Mouse (Mus musculus) MEL (cell line): ENCODE measurements around the gene Acod1. TPM values are rescaled to one million over a fixed set of nuclear protein-coding genes. Genes with fewer than 3 reads are reported as not detected.

Source experiments
- DNase-seq: peaks from one replicate; pipeline ENCODE4 v3.0.0; 2011; ENCODE audit warnings: low read depth, low spot score
- H3K27ac ChIP-seq: 2 replicates; pipeline ENCODE4 v1.5.1; 2012; ENCODE audit warnings: low read depth, mild to moderate bottlenecking, control low read depth, low read length, moderate library complexity; ENCODE audit not compliant: control insufficient read depth
- H3K27me3 ChIP-seq, 2 experiments: fragments of 150-350 bp in 1 of 2; sonication (generic) in 1 of 2; 2 replicates each; pipeline ENCODE4 v1.6.1; 2012; ENCODE audit warnings: low read length in 2 of 2, mild to moderate bottlenecking in 2 of 2, improper control_type of control experiment in 1 of 2, moderate library complexity in 1 of 2; ENCODE audit not compliant: insufficient read depth in 2 of 2, control insufficient read depth in 1 of 2
- H3K36me3 ChIP-seq, 2 experiments: 2 replicates each; pipeline ENCODE4 v1.6.1; 2012 to 2014; ENCODE audit warnings: low read length in 2 of 2, improper control_type of control experiment in 1 of 2, inconsistent platforms in 1 of 2, mild to moderate bottlenecking in 1 of 2; ENCODE audit not compliant: insufficient read depth in 2 of 2, control insufficient read depth in 1 of 2
- H3K4me1 ChIP-seq, 2 experiments: fragments of 150-350 bp in 1 of 2; sonication (generic) in 1 of 2; 2 replicates each; pipeline ENCODE4 v1.6.1; 2012; ENCODE audit warnings: low read length in 2 of 2, improper control_type of control experiment in 1 of 2, mild to moderate bottlenecking in 1 of 2; ENCODE audit not compliant: insufficient read depth in 2 of 2, control insufficient read depth in 1 of 2
- H3K4me3 ChIP-seq, 2 experiments: fragments of 150-350 bp in 1 of 2; sonication (generic) in 1 of 2; 2 replicates each; pipeline ENCODE4 v1.5.1; 2012; ENCODE audit warnings: low read depth in 2 of 2, low read length in 2 of 2, mild to moderate bottlenecking in 2 of 2, moderate library complexity in 2 of 2, control low read depth in 1 of 2, improper control_type of control experiment in 1 of 2; ENCODE audit not compliant: control insufficient read depth in 1 of 2, insufficient read depth in 1 of 2
- H3K79me2 ChIP-seq: 2 replicates; pipeline ENCODE4 v1.6.1; 2012; ENCODE audit warnings: mild to moderate bottlenecking, low read length, moderate library complexity; ENCODE audit not compliant: control insufficient read depth, poor library complexity, insufficient read depth
- H3K9ac ChIP-seq: 2 replicates; pipeline ENCODE4 v1.6.1; 2012; ENCODE audit warnings: low read depth, mild to moderate bottlenecking, control low read depth, low read length, moderate library complexity; ENCODE audit not compliant: control insufficient read depth, poor library complexity, severe bottlenecking
- H3K9me3 ChIP-seq: fragments of 150-350 bp; sonication (generic); replicated peaks from 2 replicates; pipeline ENCODE4 v1.6.1; 2012; ENCODE audit warnings: mild to moderate bottlenecking, low read length, improper control_type of control experiment, moderate library complexity; ENCODE audit not compliant: insufficient read depth
- CHD1 ChIP-seq: IDR thresholded peaks from 2 replicates; pipeline ENCODE4 v1.6.1; 2012; ENCODE audit warnings: low read depth, mild to moderate bottlenecking, inconsistent platforms, low read length, improper control_type of control experiment
- CTCF ChIP-seq, 3 experiments: IDR thresholded peaks in 2 of 3; conservative IDR thresholded peaks in 1 of 3; 2 replicates each; pipeline ENCODE4 v1.5.1; 2011 to 2012; ENCODE audit warnings: low read length in 3 of 3, low read depth in 2 of 3, mild to moderate bottlenecking in 2 of 3, improper control_type of control experiment in 1 of 3, inconsistent platforms in 1 of 3, mixed read lengths in 1 of 3, moderate library complexity in 1 of 3; ENCODE audit not compliant: control insufficient read depth in 1 of 3, insufficient read depth in 1 of 3, poor library complexity in 1 of 3, severe bottlenecking in 1 of 3
- ETS1 ChIP-seq: IDR thresholded peaks from 2 replicates; pipeline ENCODE4 v1.6.1; 2012; ENCODE audit warnings: low read depth, mild to moderate bottlenecking, inconsistent platforms, low read length, improper control_type of control experiment, moderate library complexity
- GABPA ChIP-seq: IDR thresholded peaks from 2 replicates; pipeline ENCODE4 v1.6.1; 2012; ENCODE audit warnings: low read depth, mild to moderate bottlenecking, inconsistent platforms, low read length, improper control_type of control experiment, moderate library complexity
- KAT2A ChIP-seq: conservative IDR thresholded peaks from 2 replicates; pipeline ENCODE4 v1.6.1; 2012; ENCODE audit warnings: low read depth, low read length, improper control_type of control experiment, inconsistent platforms
- MXI1 ChIP-seq: IDR thresholded peaks from 2 replicates; pipeline ENCODE4 v1.6.1; 2011; ENCODE audit warnings: mild to moderate bottlenecking, low read depth, low read length, improper control_type of control experiment
- MYC ChIP-seq: IDR thresholded peaks from 2 replicates; pipeline ENCODE4 v1.6.1; 2011; ENCODE audit warnings: low read depth, mild to moderate bottlenecking, low read length, improper control_type of control experiment, moderate library complexity
- POLR2AphosphoS5 ChIP-seq: IDR thresholded peaks from 2 replicates; pipeline ENCODE4 v1.6.1; 2012; ENCODE audit warnings: low read depth, borderline replicate concordance, mild to moderate bottlenecking, inconsistent platforms, low read length, moderate library complexity, mixed read lengths
- RAD21 ChIP-seq: IDR thresholded peaks from 2 replicates; pipeline ENCODE4 v1.6.1; 2011; ENCODE audit warnings: mild to moderate bottlenecking, low read depth, low read length, improper control_type of control experiment
- RCOR1 ChIP-seq: IDR thresholded peaks from 2 replicates; pipeline ENCODE4 v1.6.1; 2012; ENCODE audit warnings: low read depth, mild to moderate bottlenecking, inconsistent platforms, low read length, improper control_type of control experiment
- SMC3 ChIP-seq: IDR thresholded peaks from 2 replicates; pipeline ENCODE4 v1.6.1; 2011; ENCODE audit warnings: low read depth, low read length, improper control_type of control experiment
- TAL1 ChIP-seq: IDR thresholded peaks from 2 replicates; pipeline ENCODE4 v1.6.1; 2012; ENCODE audit warnings: mild to moderate bottlenecking, inconsistent platforms, low read length, moderate library complexity, mixed read lengths
- TCF12 ChIP-seq: IDR thresholded peaks from 2 replicates; pipeline ENCODE4 v1.6.1; 2014; ENCODE audit warnings: low read depth, mild to moderate bottlenecking, inconsistent platforms, low read length, improper control_type of control experiment, moderate library complexity
- USF2 ChIP-seq, 2 experiments: IDR thresholded peaks; 2 replicates each; pipeline ENCODE4 v1.6.1; 2011 to 2012; ENCODE audit warnings: improper control_type of control experiment in 2 of 2, low read length in 2 of 2, borderline replicate concordance in 1 of 2, inconsistent platforms in 1 of 2, low read depth in 1 of 2, mild to moderate bottlenecking in 1 of 2; ENCODE audit not compliant: insufficient read depth in 1 of 2
- ZC3H11A ChIP-seq: IDR thresholded peaks from 2 replicates; pipeline ENCODE4 v1.6.1; 2012; ENCODE audit warnings: low read depth, mild to moderate bottlenecking, inconsistent platforms, low read length, improper control_type of control experiment
- ZNF384 ChIP-seq: IDR thresholded peaks from 2 replicates; pipeline ENCODE4 v1.6.1; 2012; ENCODE audit warnings: low read depth, mild to moderate bottlenecking, inconsistent platforms, low read length, improper control_type of control experiment
- polyA plus RNA-seq, 2 experiments: library from polyadenylated mRNA; stranded (reverse) in 1 of 2; unstranded in 1 of 2; fragments of >175 nt in 1 of 2; fragments of >200 nt in 1 of 2; gene quantifications; 2 replicates each; pipeline versions ENCODE4 v1.2.1 to v1.2.4; 2012; ENCODE audit warnings: low replicate concordance in 2 of 2, low read depth in 1 of 2; ENCODE audit not compliant: insufficient read length in 2 of 2, insufficient read depth in 1 of 2, missing spikeins in 1 of 2
- total RNA-seq: library from RNA; depleted of rRNA; stranded (reverse); fragments of 300-350 nt; gene quantifications from 2 replicates; pipeline ENCODE4 v1.2.3, GENCODE M21; 2012

Acod1 gene
- total and polyA plus RNA-seq, 3 experiments, result not detected

GRCm38 (mm10) chr14:103011782-103012181 lies 35.0 kb upstream of the Acod1 start:
- no peaks in the 10 kb centered on the region for H3K27me3 ChIP-seq
- TF ChIP-seq SMC3, result peak; percentile 69
- no peak for TF ChIP-seq ETS1
- no peak for TF ChIP-seq RCOR1
- TF ChIP-seq RAD21, result peak; percentile 75
- TF ChIP-seq ZNF384, result no peak
- 0 out of 2 replicates have a peak, but pooled peaks have one; percentile 45 for TF ChIP-seq MYC
- TF ChIP-seq ZC3H11A, result peak; percentile 53
- peak; percentile 71 to 81 (median 77) for TF ChIP-seq CTCF (IDR thresholded peaks at IDR 0.05 in 2 of 3, conservative IDR thresholded peaks at IDR 0.05 in 1 of 3; ENCODE audit: control insufficient read depth in 1 of 3, insufficient read depth in 1 of 3, low read depth in 2 of 3, low read length in 3 of 3, poor library complexity in 1 of 3, severe bottlenecking in 1 of 3)
- H3K4me1 ChIP-seq, result no peaks in the 10 kb centered on the region
- no peaks in the 10 kb centered on the region for H3K79me2 ChIP-seq
- DNase-seq, result peak; percentile 75
- peaks cover 0 to 5% of the 10 kb centered on the region in 2 experiments; a peak in 2 of 4 replicates for H3K36me3 ChIP-seq
- H3K27ac ChIP-seq, result no peak overlapping the region
- no peak overlapping the region for H3K9ac ChIP-seq
- no peak overlapping the region for H3K4me3 ChIP-seq
- no peaks in the 10 kb centered on the region for H3K9me3 ChIP-seq

GRCm38 (mm10) chr14:103012563-103013150 lies 34.1 kb upstream of the Acod1 start:
- no peak overlapping the region for H3K27ac ChIP-seq
- peak; percentile 83 for DNase-seq
- no peaks in the 10 kb centered on the region for H3K9me3 ChIP-seq
- peaks cover 0 to 5% of the 10 kb centered on the region in 2 experiments; a peak in 2 of 4 replicates for H3K36me3 ChIP-seq
- TF ChIP-seq ZNF384 (no peak), ZC3H11A (peak; percentile 40), GABPA (no peak), SMC3 (peak; percentile 85), TAL1 (no peak), POLR2AphosphoS5 (no peak), MXI1 (0 out of 2 replicates have a peak, but pooled peaks have one; percentile 12), USF2 (IDR thresholded peaks at IDR 0.05; ENCODE audit: borderline replicate concordance in 1 of 2, insufficient read depth in 1 of 2, low read depth in 1 of 2, low read length in 2 of 2) (no peak), CHD1 (no peak), KAT2A (no peak), CTCF (IDR thresholded peaks at IDR 0.05 in 2 of 3, conservative IDR thresholded peaks at IDR 0.05 in 1 of 3; ENCODE audit: control insufficient read depth in 1 of 3, insufficient read depth in 1 of 3, low read depth in 2 of 3, low read length in 3 of 3, poor library complexity in 1 of 3, severe bottlenecking in 1 of 3) (peak; percentile 74 to 91 (median 79)), TCF12 (no peak), RAD21 (peak; percentile 76)
- H3K4me3 ChIP-seq, result no peak overlapping the region
- H3K4me1 ChIP-seq, result no peaks in the 10 kb centered on the region
- no peaks in the 10 kb centered on the region for H3K27me3 ChIP-seq
- H3K79me2 ChIP-seq, result no peaks in the 10 kb centered on the region
- H3K9ac ChIP-seq, result no peak overlapping the region
